Mouse (Mus musculus) cortical plate, adult 2 months (tissue): ENCODE data around the gene Ubap1.

Experiments used
- CTCF ChIP-seq: fragments of 200-500 bp; IDR thresholded peaks from 2 replicates; pipeline ENCODE4 v1.5.1; 2011; ENCODE audit warnings: mild to moderate bottlenecking, control low read depth, low read length; ENCODE audit not compliant: insufficient read depth; ENCODE audit errors: extremely low read depth
- POLR2A ChIP-seq: fragments of 200-500 bp; IDR thresholded peaks from 2 replicates; pipeline ENCODE4 v1.6.1; 2011; ENCODE audit warnings: mild to moderate bottlenecking, low read length, control low read depth; ENCODE audit not compliant: insufficient read depth; ENCODE audit errors: extremely low read depth

- no peak for TF ChIP-seq POLR2A
- TF ChIP-seq CTCF = no peak
Observed at GRCm38 (mm10) chr4:41386412-41386975, 37.7 kb downstream of the Ubap1 start.
